Mouse (Mus musculus): ENCODE results near the gene Cd83.

Cd83 gene

DNA sequence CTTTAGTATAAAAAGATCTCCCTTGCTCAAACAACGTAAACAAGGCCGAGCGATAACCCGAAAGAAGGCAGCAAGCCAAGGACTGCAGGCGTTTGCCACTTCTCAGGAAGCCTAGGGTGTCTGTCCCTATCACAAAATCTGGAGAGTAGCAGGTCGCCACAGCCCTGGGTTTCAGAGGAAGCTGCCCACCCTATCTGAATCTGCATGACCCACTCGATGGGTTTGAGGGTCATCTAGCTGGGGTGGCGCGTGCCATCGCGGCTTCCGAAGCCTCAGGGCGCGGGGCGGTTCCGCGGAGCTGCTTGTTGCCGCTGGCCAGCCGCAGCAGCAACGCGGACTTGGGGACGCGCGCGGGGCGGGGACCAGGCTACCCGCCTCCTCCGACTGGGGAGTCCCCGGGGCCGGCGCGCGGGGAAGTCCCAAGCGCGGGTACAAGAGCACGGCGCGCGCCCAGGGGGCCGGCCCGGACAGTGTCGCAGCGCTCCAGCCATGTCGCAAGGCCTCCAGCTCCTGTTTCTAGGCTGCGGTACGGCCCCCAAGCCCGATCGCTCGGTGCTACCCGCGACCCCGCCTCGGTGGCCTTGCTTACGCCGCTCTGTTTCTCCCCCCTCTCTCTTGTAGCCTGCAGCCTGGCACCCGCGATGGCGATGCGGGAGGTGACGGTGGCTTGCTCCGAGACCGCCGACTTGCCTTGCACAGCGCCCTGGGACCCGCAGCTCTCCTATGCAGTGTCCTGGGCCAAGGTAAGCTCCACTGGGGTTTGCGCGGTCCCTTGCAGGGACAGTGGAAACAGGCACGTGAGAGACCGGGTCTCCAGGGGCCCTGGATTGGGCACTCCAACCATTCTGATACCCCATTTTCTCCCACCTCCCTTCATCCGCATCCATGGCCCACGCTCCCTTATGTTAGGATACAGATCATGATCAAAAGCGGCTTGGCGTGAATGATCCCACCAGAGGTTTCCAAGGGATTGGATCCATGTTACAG lies at the start of gene Cd83:
Gene Cd83 (plus strand): TSS at position 51 of the 987 bp plus-strand sequence.
- DNase-seq = peak; percentile 81 to 89

- DNase-seq = peak; percentile 84 to 89
These were observed 44.8 kb upstream of the Cd83 start for GRCm38 (mm10) chr13:43739598-43740275.

GRCm38 (mm10) chr13:43740276-43740608 lies 44.3 kb upstream of the Cd83 start:
- DNase-seq = no peak

- DNase-seq = no peak
These were observed 41.9 kb upstream of the Cd83 start for GRCm38 (mm10) chr13:43742677-43743076.

GRCm38 (mm10) chr13:43744259-43744658 lies 40.3 kb upstream of the Cd83 start:
- DNase-seq = no peak

DNA sequence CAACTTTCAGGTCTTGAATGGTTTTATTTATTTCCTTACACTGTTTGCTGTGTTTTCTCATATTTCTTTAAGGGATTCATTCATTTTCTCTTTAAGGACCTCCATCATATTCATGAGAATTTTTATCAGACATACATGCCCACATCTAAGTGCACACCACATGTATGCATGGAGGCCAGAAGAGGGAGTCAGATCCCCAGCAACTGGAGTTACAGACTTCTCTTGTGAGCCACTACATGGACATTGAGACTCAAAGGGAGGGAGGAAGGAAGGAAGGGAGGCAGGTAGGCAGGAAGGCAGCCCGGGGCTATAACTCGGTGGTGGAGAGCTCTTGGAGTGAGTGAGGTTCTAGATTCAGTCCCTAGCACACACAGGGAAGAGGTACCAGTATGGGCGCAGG lies 34.3 kb upstream of the Cd83 start:
- peak in 1 of 2 experiments; percentile 26 for DNase-seq

- no peak for DNase-seq
These were observed 33.6 kb upstream of the Cd83 start for GRCm38 (mm10) chr13:43750966-43751365.

GRCm38 (mm10) chr13:43752407-43752806 lies 32.2 kb upstream of the Cd83 start:
- no peak for DNase-seq

DNA sequence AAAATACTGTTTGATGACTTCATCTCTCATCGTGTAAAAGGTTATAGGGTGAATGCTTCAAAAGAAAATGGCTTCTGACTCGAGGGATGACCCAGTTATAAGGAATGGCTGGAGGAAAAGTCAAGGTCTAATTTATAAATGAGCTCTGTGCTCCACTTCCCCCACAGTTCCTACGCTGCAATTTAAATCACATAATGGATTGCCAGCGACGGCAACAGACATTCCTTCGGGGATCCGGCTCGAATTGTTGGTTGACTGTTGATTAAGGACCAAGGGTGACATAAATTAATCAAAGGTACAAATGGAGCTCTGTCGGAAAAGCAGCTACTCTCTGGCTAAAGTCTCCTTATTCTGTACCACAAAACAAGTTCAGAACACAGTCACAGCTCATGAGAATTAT lies 30.9 kb upstream of the Cd83 start:
- peak in 1 of 2 experiments; percentile 44 for DNase-seq

- DNase-seq = peak; percentile 40 to 43
These were observed 30.0 kb upstream of the Cd83 start for GRCm38 (mm10) chr13:43754455-43755128.

DNA sequence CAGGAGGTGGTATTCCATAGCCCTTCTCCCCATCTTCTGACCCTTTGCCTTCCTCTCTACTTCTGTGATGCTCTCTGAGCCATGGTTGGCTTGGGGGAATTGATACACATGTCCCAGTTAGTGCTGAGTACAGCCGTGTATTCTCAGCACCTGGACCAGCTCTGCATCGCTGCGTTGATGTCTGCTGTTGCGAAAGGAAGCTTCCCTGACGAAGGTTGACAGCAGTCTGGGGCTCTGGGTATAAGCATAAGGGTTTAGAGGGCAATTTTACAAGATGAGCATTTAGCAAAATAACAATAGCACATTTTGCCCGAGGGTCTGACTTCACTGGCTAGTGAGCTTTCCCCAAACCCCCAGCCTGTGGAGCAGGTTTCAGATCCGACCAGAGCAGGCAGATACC lies 29.0 kb upstream of the Cd83 start:
- no peak for DNase-seq

DNA sequence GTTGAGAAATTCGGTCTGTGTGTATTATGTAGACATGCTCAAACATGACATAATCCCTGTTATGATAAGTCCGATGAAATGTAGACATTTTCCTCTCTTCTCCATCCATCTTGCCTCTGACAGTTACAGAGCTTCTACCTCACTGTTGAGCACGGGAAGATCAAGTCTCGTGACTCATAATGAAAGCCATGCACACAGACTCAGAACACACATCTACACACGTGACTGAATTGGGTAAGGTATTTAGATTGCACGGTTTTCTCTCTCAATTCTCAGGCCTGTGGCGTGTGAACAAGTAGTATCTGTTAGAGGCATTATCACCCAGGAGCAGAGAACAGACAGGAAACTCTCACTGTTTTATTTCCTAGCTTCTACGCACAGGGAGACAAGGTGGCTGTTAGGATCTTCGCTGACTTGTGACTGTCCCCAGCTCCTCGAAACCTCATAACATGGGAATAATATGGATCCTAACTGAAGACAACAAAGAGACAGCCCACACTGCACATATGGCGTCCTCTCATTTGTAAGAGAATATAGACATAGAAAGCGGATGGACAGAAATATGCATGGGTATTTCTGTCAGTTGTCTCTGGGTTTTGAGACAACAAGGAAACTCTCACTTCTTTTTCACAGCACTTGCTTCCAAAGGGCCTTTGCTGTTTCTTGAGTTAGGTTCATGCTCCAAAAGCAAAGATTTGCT lies 23.3 kb upstream of the Cd83 start:
- no peak for DNase-seq

DNA sequence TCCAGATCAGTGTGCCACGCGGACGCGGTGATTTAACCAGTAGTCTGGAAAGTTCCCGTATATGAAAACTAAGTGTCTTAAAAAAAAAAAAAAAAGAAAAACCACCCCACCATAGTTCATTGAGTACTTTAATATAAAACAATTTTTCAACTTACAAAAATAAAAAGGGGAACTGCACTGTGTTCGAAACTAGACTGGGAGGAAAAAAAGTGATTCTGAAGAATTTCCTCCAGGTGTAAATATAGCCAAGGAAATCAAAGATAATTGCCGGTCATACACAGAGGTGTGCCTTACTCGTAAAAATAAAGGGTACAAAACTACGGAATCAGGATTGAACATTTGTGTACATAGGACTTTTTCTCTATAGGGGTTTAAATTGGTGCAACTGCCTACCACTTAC lies 21.7 kb upstream of the Cd83 start:
- no peak for DNase-seq

- no peak for DNase-seq
These were observed 21.1 kb upstream of the Cd83 start for GRCm38 (mm10) chr13:43763301-43763994.

DNA sequence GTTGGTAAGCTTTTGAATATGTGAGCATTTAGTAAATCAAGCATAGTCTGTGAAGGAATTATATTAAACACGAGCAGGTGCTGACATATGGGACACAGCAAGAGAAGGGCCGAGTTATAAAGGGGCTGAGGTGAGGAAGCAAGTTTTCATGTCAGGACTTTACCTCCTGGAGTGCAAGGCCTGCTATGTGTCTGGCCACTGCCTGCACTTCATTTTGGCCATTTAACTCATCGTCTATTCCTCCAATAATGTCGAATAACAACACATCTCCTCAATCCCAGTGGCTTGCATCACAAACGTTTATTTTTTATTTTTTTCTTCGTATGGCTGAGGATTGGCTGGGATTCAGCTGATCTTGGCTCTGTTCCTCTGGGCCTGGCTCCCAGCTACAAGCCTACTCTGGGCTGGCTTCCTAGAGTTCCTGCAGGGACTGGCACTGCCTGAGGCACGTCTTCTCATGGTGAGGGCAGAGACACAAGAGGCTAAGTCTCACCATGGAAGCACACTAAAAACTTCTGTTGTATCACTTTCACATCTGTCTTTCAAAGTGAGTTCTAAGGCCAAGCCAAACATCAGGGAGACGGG lies 20.5 kb upstream of the Cd83 start:
- DNase-seq = peak; percentile 63 to 69

- peak in 1 of 2 experiments; percentile 11 for DNase-seq
These were observed 19.2 kb upstream of the Cd83 start for GRCm38 (mm10) chr13:43765293-43765814.

DNA sequence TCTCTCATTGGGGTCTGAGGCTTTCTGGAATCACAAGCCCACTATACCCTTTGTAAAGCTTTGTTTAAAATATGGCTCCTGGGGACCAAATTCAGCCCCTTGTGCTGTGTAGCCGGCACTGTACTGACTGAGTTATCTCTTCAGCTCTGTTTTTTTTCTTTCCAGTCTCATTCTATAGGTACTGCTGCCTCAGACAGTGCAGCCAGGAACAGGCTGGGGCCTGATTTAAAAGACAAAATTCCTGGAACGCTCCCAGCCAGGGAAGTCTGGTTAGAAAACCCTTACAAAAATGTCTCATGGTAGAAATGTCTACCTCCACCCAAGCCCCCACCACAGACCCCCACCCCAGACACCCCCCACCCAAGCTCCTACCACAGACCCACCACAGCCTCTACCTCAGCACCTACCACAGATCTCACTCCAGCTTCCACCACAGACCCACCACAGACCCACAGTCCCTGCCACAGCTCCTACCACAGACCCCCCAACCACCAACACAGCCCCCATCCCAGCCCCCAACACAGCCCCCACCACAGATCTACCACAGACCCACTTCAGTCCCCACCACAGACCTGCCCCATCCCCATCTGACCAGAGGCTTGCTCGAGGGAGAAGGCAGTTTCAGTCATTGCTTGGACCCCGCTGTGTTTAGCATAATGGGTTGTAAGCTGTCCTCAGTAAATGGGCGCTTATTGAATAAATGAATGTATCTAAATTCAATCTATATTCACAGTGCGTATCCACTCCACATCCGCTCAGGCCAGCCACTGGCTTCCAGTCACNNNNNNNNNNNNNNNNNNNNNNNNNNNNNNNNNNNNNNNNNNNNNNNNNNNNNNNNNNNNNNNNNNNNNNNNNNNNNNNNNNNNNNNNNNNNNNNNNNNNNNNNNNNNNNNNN lies 17.5 kb upstream of the Cd83 start:
- no peak for DNase-seq

DNA sequence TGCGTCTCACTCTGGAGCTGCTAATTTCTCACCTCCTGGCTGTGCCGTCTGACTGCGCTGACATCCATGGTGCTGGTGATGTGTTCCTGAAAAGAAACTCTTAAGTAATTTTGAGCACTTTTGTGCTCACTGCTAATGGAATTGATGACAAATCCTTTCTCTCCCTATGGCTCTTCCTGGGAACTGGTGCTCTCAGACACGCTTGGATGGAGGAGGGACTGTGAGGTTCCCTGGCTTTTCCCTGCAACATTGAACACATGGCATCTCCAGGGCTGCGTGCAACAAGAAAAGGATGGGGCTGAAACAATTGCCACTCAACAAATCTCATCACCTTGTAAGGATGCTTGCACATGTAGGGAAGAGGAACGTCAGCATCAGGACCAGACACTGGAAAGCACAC lies 11.6 kb upstream of the Cd83 start:
- DNase-seq = no peak

DNA sequence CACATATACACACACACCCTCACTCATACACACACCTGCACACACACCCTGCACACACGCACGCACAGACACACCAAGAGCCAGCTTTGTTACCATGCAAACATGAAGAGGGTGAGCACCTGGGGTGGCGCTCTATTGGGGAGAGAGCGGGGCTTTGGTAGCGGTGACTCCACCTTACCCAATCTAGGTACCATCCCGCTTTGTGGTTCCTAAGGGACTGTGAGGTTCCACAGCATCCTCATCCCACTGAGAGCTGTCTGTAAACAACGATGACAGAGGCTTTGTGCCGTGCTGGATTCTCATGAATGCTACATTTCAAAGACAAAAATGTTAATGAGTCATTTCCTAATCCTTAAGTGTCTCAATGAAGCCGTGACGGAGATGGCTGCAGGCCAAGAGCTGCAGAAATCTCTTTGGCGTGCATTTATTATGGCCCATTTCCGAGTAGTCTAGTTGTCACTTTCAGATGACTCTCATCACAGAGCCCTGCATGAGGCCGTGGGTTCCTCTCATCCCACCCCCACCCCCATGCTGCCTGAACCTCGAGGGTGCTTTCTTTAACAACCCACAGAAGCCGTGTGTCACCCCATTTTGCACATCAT lies 10.5 kb upstream of the Cd83 start:
- DNase-seq = peak; percentile 84 to 87
